Mouse (Mus musculus) monocyte, adult 5-6 weeks (primary cell): ENCODE measurements around the gene Rita1. TPM values are rescaled to one million over a fixed set of nuclear protein-coding genes. Genes with fewer than 3 reads are reported as not detected.

Experiments used
- ATAC-seq: fragments of 153-309, 156-312 bp; replicated peaks from 2 replicates; pipeline ENCODE4 v1.8.0; 2017; ENCODE audit warnings: mild to moderate bottlenecking; ENCODE audit not compliant: low TSS enrichment, insufficient number of reproducible peaks, severe bottlenecking, poor library complexity, low FRiP score
- total RNA-seq: library from RNA; stranded (forward); fragments of 200-1000, 200-491, 200-594 nt; gene quantifications from 3 replicates; pipeline ENCODE4 v1.2.3, GENCODE M21; 2017

Gene Rita1
- total RNA-seq, 1 experiment from 2014 or later: 1.1 TPM

DNA sequence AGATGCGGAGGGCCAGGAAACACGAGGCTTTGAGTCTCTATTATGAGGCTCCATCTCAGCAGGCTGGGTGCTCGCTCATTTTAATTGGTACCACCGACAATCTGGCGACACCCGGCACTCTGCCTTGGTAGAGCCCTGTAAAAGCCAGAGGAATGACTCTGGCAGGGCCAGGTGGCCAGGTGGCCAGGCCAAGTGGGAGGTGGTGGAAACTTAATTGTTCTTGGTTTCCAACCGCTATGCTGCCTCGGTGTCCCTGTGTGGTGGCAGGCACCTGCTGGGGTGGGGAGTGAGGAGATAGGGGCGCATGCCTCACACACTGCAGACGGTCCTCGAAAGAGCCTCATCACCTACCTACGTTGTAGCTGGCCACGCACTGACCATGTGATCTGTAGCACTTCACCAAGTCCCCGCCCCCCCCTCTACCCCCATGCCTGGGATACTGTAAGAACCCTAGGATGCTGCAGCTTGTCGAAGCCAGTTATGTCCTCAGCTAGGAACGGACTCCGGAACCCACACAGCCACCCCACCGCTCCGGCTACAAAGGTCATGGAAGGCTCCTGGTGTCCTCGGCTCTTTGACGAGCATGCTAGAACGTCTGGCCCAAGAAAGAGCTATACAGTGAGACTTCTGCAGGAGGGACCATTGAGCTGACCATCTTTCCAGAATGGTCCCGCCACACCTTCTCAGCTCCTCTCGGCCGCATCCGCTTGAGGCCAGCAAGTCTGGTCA is 32.3 kb downstream of the Rita1 start:
- no peak for ATAC-seq

DNA sequence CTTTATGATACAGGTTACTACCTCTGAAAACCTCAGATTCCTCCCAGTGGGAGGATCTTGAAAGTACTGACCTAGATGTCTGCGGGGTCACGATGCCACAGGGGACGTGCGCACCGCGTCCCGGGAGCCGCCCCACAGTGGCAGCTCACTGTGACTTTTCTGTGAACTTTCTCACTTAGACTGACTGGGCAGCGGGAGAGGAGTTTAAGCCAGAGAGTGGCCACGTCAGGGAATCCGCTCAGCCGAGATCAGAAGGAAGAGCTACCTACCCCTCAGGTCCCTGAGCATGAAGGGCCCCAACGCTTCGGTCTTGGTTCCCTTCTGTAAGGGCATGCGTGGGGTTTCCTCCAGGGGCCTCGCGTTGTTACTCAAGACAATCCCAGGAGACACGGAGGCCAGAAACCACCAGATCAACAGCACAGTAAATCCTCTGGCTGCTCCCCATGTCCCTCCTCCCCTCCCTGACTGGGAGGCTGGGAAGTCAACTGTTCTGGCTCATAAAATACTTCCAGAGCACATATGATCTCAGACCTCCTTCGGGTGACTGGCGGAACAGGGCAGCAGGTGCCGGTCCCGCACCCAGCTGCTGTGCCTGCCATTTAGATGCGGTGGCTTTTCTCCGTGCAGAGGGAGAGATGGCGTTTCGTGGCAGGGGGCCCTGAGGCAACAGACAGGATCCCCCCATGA is 33.0 kb downstream of the Rita1 start:
- ATAC-seq: peak; percentile 69

DNA sequence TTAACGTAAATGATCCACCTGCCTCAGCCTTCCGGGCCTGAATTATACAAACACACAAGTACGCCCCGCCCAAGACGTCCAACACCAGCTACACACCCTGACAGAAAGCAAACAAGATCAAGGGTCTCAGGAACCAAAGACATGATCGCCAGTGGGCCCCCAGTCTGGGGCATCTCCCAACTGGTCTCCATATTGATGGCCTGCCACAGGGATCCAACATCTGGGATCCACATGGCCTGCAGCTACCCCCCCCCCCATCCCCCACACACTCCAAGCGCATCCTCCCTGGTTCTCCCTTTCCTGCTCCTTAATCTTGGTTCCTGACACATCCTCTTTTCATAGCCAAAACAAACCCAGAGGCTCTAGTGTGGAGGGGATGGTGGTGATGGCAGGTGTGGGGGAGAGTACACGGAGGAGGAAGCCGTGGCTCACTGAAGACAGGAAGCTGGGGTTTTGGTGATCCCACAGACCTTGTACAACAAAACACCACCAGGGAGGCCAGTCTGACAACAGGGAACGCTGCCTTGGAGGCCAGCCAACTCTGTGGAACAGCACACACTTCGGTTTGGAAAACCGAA is 33.8 kb downstream of the Rita1 start:
- peak; percentile 44 for ATAC-seq

DNA sequence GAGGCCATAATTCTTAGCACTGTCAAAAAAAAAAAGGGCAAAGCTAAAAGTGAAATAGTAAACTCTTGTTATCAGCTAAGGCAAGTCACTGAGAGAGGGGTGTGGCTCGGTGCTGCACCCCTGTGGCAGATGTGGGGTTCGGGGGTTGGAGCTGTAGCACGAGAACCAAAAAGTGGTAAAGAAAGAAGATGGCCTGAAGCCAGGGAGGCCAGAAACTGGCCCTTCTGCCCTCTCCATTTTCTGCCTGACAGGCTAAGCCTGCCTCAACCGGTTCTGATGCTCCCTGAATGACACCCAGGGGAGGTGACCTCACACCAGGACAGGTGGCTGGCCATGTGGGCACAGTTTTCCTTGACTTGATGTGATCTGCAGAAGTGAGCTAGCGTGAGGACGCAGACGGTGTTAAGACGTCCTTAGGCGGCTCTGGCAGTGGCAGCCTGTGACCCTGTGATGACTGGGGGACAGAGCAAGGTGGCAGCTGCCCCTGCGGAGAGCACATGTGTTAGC is 34.4 kb downstream of the Rita1 start:
- ATAC-seq: no peak

DNA sequence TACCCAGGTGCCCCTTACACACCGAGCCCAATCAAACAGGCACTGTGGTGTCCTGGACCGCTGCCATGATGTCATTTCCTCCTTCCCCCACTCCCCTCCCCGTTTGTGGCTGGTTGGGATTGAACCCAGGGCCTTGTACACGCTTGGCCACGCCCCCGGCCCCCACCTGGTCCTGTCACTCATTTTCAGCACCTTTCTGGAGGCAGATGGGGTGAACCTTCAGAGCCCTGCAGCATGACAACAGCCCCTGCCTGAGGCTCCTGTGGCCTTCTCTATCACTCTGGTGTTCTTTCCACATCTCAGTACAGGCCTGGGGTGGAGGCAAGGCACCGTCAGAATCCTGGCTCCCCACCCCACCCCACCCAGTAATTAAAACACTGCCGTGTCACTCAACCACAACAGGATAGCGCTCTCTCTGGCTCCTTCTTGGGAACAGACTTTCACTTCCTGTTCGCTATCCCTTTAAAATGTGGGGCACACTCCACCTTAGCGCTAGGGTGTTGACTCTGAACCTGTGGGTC is 35.5 kb downstream of the Rita1 start:
- ATAC-seq: peak; percentile 30

DNA sequence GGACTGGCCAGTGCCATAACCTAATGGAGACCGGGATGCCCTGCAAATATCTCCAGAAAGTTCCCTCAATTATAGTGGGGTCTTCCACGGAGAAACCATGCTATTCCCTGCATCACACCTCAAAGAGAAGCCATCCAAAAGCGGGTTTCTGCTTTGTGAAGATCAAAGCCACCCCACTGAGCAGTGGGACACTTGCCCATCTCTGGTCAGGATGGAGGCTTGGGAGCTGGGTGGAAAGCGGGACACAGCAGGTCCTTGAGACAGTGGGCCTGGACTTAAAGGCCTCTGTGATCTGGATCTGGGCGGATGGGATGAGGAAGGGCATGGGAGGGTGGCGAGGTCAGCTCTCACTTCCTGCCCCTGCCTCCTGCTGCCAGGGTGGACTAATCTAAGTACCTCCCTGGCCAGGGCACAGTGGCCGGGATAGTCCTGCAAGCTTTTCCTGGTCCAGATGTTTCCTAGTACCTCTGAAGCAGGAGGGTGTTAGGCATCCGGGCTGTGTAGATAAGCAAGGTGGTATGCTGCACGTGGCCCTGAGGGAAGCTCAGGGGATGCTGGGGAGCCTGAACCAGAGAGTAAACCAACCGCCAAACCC is 37.8 kb downstream of the Rita1 start:
- no peak for ATAC-seq

DNA sequence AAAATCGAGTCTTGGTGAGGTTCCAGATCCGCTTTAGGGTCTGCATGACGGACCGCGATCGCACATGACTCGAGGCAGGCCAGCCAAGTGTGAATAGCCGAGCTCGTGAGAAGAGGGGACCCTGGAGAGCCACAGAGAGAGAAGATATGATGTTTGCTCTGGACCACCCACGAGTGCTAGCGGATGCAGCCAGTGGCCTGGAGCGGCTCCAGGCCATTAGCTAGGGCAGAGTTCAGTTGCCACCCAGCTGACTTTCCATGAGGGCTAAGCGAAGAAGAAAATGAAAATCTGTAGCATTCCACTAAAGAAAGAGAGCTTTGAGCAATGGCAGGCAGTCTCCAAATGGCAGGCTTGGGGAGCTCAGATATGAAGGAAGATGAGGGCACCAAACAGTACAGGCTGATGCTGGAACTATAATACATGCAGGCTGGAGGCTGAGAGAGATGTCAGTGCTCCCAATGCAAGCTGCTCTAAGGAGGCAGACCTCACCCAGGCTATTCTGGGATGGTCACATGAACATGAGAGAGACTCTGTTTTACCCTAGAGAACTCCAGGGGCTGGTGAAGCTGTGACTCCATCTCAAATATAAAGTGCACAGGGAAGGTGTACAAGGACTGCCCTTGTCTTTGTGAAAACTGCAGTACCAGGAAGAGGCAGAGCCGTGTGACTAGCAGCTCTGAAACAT is 41.2 kb downstream of the Rita1 start:
- no peak for ATAC-seq

DNA sequence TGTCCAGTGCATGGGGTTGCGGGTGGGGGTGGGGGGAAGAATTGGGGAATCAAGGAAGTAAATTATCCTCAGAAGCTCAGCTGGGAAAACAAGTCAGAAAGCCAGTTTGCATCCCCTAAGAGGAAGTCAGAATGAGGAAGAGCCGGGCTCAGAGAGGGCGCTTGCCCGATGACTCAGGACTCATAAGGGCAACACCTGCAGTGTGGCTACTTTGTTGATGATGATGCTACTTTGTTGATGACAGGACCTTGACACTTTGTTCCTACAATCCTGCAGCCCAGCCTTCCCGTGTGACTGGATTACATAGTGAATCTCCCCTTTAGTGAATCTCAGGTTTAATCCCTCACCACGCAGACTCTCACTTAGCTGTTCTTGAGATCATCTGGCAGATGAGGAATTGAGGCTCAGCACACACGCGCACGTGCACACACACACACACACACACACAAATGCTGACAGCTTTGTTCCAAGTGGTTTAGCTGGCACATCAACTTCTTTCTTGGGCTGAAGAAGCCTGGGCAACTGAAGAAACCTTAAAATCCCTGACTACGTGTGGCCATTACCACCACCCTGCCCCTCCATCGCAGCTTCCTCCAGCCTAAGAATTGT is 42.0 kb downstream of the Rita1 start:
- ATAC-seq: peak; percentile 77

DNA sequence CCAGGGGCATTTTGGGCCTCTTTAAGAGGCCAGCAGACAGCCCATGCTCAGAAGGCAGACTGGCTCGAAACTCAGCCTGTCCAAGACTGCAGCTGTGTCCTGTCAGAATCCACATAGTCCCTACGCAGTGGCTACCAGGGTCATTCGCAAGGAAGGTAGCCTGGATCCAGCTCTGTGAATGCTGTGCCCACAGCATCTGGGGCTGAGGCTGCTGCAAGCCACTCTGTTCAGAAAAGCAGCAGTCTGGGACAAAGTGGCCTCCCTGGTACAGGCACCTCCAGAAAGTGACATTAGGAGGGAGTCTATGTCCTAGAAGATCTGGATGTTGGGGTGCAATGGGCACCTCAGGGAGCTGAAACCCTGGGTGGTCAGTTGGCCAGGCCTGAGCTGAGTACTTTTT is 42.6 kb downstream of the Rita1 start:
- ATAC-seq: 0 out of 2 replicates have a peak, but pooled peaks have one; percentile 19

DNA sequence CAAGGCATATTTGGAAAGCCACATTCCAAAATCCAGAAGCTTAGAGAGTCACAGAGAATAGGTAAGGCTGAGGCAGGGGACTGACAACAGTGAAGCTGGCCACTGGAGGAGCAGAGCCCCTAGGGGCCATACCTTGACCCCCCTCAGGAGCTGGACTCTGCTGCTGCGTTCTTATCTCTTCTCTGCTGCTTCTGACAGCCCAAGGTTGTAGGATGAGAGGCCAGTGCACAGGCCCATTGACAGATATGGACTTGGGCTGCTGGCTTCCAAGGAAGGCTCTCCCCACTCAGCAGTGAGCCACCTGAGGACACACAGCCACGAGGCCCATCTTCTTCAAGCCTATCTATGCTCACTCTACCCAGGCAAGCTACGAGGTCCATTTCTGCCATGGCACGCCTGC is 43.4 kb downstream of the Rita1 start:
- ATAC-seq: no peak

DNA sequence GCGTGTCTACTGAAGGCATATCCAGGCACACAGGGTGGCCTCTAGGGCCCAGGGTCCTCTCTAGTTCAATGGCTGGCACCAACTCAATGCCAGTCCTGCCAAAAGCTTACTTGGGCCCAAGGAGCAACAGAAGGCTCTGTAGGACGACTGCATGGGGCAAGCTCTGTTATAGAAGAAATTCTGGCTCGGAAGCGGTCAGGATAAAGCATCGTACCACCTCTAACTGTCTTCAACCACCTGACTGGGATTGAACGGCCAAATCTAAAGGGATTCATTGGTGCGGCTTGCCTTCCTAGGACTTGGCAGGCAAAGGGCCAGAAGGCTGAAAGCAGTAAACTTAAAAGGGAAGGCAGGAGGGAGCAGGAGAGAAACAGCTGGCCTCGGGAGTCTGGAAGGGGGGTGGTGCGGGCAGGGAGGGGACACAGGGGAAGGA is 44.0 kb downstream of the Rita1 start:
- ATAC-seq: no peak

DNA sequence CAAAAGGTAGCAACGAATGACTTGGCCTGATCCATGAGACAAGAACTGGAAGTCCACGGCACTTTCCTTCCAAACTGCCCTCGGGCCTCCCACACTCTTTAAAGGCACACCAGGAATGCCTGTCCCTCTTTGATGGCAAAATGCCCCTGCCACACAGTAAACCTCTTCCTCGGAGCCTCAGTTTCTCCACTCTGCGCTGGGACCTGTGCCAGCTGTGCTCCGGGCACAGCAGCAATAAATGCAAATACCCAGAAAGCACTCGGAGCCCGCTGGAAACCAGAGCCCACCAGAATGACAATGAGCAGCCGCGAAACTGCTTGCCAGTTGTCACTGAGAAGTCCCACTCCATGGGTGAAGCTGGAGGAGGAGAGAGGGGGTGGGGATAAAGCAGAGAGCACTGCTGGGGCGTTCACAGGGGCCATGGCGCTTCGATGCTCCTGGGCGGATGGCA is 44.6 kb downstream of the Rita1 start:
- no peak for ATAC-seq

DNA sequence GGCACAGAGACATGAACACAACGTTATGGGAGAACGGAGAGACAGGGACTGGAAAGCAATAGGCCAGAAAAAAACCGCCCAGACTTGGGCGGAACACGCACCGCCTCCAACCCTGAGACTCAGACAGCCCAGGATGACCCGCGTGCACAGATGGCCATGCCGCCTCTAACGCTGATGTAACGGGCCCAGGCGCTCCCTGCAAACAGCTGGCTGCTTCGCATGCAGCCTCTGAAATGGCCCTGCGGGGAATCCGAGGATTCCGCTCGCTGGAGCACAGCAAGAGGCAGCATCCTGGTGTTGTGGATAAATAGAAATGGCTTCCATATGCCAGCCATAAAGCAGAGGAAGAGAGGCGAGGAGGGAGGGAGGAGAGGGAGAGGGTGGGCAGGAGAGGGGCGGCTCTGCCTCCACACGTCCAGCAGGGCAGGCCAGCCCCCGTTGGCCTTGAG is 45.1 kb downstream of the Rita1 start:
- no peak for ATAC-seq

DNA sequence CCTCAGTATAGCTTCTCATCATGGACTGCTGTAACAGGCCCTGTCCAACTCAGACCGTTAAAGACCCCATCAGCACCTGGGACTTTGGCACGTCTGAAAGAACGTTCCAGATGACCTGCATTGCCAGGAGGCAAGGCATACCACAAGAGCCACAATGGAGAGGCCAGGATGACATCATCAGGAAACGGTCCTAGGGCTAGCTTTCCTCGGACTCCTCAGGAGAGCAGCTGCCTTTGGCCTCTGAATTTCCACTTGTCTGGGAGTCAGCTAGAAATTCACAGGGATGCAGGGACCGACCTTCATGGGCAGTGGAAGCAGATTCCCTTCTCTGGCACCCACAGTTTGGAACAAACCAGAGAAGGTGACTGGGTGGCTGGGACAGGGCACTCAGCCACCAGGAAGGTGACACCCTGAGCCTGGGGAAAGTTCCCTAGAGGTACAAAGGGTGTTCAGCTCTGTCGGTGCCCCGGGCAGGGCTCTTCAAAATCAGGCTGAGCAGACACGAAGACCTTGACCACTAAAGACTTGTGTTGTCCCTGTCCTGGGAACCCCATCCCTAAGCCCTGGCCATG is 45.6 kb downstream of the Rita1 start:
- no peak for ATAC-seq

DNA sequence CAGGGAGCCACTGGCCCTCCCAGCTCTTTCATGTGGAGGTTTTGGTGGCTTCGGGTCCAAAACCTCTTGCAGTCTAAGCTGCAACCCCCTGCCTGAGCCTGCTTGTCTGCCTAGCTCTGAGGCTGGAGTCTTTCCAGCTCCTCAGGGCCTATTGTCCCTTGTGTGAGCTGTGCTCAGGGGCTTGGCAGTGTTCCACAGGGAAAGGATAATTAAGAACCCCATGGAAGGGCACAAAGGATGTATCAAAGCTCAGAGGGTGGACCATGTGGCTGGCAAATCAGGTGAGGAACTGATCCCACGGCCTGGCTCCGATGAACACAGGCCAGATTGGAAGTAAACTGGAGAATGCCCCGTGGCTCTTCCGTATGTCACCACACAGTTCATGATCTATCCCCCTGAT is 46.3 kb downstream of the Rita1 start:
- no peak for ATAC-seq

DNA sequence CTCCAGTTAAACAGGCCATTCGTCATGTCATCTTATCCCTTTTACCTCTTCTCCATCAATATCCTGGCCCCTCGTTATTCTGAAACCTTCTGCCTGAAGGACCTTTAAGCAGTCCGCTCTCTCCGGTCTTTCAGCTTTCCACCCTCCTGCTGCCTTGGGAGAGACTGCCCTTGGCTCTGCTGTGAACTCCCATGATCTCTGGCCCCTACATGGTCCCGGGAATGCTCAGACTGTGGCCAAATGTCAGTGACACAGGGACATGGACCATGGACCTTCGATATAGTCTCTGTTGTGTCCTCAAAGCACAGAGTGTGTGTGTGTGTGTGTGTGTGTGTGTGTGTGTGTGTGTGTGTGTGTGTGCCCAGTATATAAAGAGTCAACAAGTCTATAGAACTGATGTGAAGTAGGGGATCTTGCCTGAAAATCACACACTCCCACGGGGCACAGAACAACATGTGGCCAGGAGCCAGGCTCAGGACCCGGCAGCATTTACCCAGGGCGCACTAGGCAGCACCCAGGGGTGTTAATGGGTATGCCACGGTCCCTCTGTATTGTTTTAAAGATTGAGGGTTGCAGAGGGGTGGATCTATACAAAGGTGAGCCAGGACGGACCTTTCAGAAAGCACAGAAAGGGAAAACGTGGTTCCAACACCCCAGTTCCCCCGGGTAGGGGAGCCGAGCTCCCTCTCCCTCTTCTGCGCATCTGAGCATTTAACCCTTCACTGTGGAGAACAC is 47.1 kb downstream of the Rita1 start:
- no peak for ATAC-seq

DNA sequence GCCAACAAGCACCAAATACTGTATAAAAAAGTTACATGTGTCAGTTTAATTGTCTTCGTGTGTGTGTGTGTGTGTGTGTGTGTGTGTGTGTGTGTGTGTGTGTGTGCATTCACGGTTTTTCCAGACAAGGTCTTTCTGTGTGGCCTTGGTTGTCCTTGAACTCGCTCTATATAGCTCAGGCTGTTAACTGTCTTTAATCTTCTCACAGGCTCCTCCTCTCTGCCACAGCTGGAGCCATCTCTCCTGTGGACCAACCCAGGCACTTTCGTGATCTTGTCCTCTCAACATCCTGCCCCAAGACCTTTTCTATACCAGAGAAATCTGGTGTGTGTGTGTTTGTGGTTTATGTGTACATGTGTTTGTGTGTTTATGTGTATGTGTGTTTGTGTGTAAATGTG is 48.5 kb downstream of the Rita1 start:
- no peak for ATAC-seq
